Mouse (Mus musculus) 416B (cell line): ENCODE measurements around the gene Taf3.
A peak's percentile ranks its signal among the peaks of the same experiment; 100 is the strongest.

ENCODE experiments used
- DNase-seq: peaks from one replicate; pipeline ENCODE4 v3.0.0; 2011; ENCODE audit warnings: low read depth

The Taf3 gene

DNA sequence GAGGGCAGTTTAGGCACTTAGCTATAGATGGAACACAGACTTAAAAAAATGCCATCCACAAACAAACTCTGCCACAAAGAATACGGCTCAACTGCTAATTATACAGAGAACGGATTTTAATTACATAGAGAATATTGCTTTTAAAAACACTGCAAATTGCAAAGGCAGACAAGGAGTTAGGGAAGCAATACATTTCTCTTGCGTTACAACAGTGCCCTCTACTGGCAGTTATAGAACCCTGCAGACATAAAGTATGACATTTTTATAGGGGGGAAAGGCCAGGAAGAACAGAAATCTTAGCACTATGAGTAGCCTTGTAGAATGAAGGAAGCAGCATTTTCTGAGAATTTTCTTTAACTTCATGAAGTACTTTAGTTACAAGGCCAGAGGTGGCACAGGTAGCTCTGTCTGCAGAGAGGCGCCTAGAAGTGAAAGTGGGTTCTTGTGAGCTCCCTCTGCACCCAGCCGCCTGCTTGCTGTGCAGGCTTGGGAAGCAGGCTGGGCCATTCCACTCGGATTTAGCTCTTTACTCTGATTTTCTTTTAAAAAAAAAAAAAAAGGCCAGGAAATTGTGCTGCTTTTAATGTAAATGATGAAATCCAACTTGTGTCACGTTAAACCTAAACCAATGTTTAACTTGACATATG is 38.0 kb downstream of the Taf3 start:
- DNase-seq, result peak; percentile 83

DNA sequence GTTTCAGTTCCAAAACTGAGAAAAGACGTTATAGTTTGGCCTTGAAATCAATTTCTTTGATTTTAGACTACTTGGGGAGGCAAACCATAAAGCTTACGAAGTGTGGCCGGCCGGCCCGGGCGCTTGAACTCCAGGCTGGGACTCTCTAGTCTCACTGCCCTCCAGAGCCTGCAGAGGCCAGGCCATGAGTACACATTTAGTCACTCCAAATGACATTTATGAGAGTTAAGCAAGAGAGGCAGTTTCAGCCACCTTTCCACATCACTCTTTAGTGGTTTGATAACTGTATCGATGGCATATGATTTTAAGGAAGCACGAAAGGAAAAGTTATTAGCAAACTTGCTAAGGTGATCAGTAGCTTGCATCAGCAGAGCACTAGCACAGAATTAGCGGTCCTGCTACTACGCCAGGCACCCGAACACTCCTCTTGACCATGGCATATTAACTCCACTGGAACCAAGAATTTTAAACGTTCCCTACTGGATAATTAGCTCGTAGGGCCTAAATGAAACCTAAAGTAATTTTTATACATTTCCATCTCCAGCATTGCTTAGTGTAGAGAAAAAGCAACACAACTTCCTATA is 38.6 kb downstream of the Taf3 start:
- DNase-seq, result peak; percentile 68

DNA sequence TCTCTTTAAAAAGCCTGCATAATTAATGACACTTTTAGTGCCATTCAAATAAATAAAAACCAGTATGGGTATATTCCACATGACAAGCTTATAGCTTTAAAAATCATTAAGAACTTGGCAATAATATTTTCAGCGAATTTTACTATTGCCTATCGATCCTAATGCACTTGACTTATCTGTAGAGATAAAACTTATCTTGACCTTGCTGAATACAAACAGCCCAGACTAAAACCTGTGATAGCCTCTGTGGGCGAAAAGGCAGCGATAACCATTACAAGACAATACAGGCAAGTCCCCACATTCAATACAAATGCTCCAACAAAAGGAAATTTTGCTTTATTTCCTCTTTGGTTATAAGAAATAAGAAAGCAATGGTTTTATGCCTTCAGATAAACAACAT is 39.8 kb downstream of the Taf3 start:
- DNase-seq, result peak; percentile 29

DNA sequence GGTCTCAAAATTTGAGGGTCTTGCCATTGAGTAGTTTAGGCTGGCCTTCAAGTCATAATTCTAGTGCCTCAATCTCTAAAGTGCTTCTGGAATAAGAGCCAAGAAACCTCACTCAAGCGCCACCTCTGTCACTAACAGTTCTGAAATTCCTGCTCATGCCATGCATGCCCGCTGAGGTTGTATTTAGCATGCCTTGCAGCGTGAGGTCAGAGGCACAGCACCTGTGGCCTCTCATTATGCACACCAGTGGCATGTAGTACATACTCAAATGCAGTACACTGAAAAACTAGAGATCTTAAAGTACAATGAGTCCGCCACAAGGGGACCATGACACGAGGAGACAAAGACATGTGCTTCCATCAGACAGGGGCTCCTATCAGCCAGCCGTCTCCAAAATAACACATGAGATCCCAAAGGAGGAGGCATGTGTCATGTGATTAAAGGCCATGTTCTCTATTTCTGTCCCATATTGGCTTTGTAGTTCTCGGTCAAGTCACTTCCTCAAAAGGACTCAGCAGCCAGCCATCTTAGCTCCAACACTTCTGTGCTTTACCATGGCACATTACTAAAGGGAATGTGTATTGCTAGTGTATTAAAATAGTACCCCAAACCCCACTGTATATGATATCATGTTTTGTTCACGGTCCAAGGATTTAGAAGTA is 43.3 kb downstream of the Taf3 start:
- DNase-seq, result peak; percentile 24

DNA sequence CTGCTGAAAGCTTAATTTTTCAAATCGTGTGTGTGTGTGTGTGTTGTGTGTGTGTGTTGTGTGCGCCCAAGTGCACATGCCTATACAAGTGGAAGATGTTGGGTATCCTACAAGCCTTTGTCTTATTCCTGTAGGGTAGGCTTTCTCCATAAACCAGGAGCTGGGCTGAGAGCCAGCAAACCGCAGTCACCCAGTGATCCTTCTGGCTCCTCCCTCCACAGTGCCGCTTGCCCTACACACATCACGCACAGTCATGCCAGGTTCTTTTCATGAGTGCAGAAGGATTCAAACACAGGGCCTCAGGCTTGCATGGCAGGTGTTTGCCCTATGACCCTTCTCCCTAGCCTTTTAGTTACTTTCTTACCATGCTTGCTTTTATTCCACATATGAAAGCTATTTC is 45.0 kb downstream of the Taf3 start:
- no peak for DNase-seq

DNA sequence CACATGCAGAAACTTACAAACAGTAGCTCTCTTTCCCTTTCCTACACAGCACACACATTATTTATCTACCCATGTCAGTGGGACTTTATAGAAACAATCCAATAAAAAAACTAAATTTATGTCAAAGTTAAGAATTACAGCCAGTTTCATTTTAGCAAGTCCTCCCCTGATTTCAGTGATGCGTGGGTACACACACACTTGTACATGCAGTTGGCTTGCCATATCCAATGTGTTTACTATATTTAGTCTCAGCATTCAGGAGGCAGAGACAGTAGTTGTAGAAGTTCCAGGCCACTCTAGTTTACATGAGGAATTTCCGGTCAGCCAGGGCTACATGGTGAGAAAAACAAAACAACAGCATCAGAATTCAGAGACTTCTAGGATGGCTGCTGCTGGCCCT is 46.8 kb downstream of the Taf3 start:
- no peak for DNase-seq

DNA sequence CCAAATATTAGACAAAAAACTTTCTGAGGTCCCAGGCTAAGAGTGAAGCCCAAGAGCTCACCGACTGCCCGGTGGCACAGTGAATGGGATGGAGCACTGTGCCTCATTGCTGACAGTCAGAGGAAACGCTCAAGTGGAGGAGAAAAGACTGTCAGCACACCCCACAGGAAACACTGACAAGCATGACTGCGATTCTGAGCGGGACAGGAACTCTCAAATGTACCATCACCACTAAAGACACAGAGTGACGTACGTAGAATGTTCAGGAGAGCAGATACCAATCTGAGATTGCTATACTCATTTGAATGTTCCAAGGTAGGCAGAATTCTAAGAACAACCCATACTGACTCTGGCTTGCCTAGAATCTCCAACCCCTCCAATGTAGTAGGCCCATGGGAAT is 50.9 kb downstream of the Taf3 start:
- DNase-seq, result no peak

DNA sequence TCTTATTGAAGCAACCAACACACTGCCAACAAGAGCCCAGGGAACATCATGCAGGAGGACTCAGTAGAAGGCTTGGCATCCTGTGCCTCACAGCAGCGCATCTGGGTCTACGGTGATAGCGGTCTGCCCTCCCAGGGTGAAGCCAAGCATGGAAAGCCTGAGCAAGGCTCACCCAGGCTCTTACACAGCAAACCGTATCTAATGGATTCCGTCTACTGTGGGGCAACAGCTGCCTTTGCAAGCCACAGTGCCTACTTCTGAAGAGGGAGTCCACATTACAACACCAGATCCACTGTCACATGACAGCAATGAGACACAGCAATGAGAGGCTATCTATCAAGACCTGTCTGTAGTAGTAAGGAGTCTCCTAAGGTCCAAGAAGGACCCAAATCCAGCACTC is 52.3 kb downstream of the Taf3 start:
- DNase-seq, result peak; percentile 45

DNA sequence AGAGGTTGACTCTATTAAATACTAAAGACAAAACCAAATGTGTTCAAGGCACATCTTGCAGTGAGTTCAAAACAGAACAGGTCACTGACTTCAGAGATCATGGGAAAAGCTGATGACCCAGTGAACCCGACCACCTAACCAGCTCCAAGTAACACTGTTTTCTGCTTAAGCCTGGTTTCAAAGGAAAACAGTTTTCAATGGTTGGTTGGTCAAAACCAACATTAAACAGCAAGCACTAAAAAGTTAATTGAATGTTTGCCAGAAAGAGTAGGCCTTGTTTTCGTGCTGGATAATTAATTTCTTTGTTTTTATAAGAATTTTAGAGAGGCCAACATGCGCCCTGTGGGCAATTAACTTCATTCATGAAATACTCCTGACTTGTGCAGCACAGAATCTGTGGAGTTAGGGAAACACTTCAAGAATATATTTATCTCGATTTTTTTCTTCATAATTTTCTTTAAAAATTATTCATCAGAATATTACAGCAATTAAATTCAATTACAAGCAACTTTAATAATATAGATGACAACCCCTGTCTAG is 57.6 kb downstream of the Taf3 start:
- DNase-seq, result no peak

DNA sequence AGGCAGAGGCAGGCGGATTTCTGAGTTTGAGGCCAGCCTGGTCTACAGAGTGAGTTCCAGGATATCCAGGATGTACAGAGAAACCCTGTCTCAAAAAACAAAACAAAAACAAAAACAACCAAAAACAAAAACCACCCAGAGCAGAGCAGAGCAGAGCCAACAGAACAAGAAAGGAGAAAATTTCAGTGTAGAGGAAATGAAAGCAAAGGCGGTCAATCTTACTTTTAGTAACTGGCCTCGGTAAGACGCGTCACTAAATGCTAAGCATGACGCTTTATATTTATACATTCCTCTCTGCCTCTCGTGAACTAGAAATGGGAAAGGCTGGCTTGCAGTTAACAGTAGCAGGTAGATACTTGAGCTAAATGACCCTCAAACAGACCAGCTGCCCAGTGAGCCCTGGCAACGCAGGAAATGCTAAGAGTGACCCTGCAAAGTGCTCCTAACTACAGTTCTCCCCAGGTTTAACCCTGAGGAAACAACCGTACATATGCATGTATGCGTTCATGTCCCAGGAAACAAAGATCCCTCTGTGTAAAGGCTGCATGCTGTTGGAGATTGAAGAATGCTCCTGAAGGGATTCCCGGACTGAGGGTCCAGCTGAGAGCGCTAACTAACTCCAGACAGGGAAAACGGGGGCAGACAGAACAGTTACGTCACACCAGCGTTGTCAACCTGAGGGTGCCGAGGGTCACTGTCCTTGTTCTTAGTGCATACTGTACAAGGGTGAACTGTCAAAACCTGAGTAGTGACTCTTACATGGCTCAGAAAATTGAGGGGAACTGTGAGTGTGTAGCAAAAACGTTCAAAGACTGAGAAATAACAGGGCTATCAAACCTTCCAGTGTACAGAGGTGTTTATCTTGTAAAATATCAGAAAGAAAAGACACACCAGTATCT is 58.5 kb downstream of the Taf3 start:
- no peak for DNase-seq

DNA sequence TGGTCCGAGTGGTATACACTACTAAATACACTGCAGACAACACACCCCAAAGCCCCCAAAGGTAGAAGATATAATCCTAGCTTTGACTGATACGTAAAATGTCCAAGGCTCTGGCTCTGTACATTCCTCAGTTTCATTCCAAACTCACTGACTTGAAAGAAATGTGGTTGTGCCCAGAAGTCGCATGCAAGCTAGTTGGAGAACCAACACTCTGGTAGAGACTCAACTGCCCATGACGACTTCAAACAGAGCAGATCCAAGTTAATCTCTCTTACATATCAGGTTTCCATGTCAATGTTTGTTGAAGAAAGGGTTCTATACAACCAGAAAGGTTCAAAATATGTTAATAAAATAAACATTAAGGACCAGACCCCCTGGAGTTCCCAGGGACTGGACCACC is 60.1 kb downstream of the Taf3 start:
- no peak for DNase-seq

DNA sequence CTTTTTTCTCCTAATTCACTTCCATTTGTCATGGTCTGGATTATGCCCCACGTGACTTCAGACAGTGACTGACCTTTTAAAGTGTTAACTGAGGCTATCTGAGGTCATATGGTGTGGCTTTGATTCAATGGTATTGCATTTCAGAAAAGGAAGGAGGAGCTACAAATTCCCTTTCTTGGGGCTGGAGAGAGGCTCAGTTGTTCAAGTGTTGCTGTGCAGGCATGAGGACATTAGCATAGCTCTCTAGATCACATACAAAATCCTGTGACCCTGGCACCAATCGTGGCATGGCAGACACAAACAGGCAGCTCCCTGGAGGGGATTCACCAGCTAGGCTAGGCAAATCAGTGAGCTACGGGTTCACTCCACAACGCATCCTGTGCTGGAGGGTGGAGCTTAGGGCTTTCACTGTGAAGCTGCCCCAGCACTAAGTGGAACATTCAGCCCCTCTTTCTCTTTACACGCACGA is 62.4 kb downstream of the Taf3 start:
- DNase-seq, result no peak

DNA sequence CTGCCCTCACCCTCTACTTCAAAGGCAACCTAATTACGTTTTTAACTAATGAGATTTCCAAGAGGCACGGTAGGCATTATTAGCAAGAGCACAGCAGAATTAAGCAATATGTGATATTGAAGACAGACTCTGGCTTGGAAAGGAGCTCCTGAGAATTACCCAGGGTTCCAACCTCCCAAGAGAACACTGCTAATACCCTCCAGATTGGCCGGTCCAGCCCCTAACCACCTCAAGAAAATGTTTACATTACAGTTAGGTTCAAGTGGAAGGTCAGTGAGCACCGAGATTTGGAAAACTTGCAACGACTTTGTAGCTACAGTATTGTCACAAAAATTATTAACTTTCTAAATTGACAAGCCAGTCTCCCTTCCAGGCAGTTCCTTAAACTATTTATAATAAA is 66.0 kb downstream of the Taf3 start:
- DNase-seq, result no peak

DNA sequence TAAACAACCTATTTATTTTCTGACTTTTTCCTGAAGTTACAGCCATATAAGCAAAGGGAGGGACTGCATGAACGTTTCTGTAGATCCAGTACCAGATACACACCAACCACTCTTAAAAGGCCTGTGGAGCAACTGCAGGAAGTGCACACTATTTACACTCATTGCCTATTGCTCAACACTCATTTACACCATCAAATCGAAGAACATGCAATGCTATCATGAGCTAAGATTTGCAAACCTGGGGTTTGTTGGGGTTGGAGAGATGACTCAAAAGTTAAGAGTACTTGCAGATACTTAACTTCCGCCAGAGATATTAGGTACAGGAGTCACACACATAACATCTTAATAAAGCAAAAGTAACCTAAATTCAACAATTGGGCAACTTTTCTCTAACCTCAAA is 76.5 kb downstream of the Taf3 start:
- DNase-seq, result peak; percentile 89

DNA sequence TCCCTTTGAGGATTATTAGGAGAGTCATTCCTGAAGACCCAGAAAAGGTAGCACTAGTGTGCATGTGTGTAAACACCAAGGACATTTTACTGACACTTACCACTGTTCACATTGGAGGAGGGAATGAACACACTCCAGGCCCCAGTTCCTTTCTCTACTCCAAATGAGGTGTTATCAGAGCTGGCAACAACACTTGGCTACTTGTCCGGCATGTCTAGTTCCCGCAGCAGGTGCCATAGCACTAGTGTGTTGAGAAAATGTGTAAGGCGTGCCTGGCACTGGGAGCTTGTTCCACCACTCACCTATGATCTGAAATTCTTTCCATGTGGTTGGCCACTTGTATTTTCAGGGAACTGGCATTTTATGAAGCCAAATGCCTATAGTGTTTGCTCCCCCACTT is 77.8 kb downstream of the Taf3 start:
- no peak for DNase-seq

DNA sequence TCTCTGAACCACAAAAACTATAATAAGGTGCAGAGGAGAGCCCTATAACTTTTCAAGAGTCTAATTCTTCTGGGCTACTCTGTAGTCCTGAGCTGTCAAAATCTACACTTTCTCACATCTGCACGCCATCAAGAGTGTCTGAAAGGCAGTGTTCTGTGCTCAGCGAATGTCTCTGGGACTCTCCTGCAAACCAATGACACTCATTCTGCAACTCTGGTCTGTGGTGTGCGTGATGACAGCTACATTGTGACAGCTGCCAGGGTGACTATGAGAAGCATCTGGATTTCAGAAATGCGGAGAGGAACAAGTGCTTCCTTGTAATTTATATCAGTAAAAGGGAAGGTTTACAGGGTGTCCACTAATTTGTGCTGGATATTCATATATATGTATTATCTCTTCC is 78.2 kb downstream of the Taf3 start:
- peak; percentile 37 for DNase-seq

DNA sequence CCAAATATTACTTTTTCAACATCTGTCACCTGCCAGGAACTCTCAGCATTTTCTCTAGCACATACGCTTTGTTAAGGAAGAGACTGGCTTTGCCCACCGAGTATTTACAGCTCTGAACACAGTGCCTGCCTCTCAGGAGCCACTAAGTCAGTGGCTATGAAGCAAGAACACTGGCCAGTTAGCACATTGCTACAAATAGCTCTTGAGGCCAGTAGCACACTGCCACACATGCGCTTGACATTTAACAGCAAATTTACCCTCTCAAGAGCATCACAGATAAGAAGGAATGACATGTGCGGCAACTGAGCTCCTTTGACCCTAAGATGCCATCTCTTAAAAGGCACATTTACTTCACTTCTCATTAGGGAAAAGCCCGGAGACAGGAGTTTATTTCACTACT is 78.7 kb downstream of the Taf3 start:
- peak; percentile 35 for DNase-seq

DNA sequence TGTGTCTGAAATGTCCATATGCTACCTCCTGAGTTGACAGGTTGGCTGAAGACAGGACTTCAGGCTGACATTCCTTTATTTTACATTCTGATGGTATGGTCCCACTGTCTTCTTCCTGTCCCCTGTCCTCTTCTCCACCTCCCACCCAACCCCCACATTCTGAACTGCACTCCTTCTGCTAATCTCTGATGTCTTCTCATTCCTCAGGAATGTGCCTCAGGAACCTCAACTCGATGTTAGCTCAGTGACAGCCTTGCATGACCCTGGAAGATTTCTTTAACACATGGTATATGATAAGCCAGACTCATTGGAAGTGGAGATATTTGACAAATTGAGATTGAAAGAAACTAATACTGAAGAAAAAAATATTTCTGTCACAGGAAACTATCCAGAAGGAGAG is 81.8 kb downstream of the Taf3 start:
- DNase-seq, result no peak

DNA sequence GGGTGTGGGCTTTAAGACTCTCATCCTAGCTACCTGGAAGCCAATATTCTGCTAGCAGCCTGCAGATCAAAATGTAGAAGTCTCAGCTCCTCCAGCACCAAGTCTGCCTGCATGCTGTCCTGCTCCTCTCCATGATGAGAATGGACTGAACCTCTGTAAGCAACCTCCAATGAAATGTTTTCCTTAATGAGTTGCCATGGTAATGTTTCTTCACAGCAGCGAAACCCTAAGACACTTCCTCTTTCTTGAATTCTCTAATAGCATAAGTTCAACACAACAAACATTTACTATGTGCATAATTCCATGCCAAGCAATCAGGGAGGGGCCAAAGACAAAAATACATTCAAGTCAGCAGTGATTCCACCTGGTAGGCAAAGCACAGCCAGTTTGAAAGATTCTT is 82.8 kb downstream of the Taf3 start:
- peak; percentile 55 for DNase-seq

DNA sequence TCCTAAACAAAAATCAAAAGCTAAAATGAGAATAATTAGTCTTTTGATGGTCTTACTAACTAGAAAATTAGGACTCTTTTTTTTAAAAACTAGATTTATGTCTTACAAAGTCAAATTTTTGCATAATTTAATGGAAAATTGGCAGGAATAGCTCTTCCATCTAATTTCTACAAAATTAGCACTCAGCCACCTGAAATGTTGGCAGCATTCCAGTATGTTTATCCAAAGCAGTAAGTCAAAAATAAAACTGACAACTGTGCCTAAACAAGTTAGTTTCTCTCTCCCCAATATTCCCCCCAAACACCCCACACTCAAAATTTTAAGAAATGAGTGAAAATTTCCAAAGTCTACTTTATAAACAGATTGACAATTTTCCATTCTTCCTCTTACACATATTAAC is 85.5 kb downstream of the Taf3 start:
- DNase-seq, result no peak

DNA sequence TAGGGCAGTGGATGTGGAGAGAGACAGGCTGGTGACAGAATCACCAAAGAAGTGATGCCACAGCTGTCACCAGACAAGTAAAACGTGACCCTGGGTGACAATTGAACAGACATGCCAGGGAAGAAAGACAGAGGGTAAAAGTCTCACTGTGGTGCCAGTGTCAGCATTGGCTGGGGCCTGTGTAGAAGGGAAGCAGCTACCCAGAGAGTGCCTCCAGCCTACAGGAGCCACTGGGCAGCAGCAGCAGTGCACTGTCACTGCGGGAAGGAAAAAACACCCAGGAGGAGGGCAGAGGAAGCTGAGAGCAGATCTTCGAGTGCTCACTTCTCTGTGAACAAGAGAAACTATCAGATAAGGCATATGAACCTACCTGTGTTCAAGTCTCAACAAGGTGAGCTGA is 86.7 kb downstream of the Taf3 start:
- DNase-seq, result no peak

DNA sequence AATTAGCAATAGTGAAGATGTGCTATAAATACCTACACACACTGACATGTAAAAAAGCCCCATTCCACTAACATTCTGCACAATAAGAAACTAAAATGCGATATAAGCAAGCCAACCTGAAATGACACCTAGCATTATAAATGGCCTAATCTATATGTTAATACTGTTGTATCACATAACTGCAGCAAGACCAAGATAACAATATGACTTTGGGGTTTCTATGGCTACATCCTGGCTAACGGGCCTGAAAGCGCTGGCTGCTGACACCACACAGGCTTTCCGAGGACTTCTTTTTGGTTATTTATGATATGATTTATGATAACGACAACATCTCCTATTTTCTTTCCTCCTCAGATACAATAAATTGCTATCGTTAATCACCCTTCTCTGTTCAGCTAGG is 90.4 kb downstream of the Taf3 start:
- DNase-seq, result no peak
